ENCODE assay signal across 17 mouse cellular contexts in the genomic region with DNA sequence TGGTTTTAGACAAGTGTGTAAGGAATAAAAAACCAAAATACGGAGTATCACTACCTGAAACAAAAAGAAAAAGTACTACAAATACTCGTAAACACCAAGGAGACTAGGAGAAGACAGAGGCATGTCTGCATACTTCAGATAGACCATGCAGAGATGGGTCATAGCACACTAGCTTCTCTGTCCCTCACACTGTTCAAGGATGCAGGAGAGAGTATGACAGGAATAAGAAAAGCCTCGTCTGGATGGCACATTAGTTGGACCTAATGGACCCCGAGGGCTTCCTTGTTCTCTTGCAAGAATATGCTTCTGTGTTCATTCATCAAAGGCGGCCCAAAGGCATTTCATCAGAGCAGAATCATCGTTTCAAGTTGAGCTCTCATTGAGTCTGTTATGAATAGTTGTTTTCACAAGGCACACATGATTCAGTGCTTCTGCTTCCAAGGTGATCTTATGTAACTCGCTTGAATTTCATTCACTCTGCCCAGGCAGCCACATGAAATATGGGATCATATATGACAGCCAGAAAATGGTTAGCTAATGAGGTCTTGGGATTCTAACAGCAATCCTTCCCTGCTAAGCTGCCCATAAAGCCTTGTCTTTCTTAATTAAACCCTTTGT.
DNase-seq lines count a peak whose midpoint lies in the region; ATAC-seq and TF ChIP-seq lines count a peak whose summit lies in the region.
"Had no signal": no experiment of that assay in that cellular context is flagged by ENCODE, and none has a peak within 500 bp of the region (broad histone marks: within the 10 kb centered on the region; RNA-seq: fewer than 3 reads in every experiment).

No protein-coding gene starts in this region.

- no peaks in the 10 kb centered on the region for H3K36me3 ChIP-seq in forebrain, postnatal 0 days (ENCODE audit: insufficient read depth)
- no peaks in the 10 kb centered on the region for H3K36me3 ChIP-seq in forebrain, embryonic 13.5 days (ENCODE audit: poor library complexity, severe bottlenecking)
- H3K36me3 ChIP-seq in neural tube, embryonic 11.5 days (ENCODE audit: control insufficient read depth, insufficient read depth, low read length) = no peaks in the 10 kb centered on the region
- no peaks in the 10 kb centered on the region for H3K36me3 ChIP-seq in neural tube, embryonic 15.5 days
- H3K36me3 ChIP-seq: heart, embryonic 15.5 days; liver, embryonic 13.5 days; midbrain, embryonic 15.5 days; neural tube, embryonic 13.5 days; stomach, embryonic 15.5 days had no signal

- peak; percentile 48; the same call in 1 of the 2 replicates for ATAC-seq in forebrain, postnatal 0 days
- ATAC-seq in forebrain, embryonic 13.5 days = no peak
- no peak for ATAC-seq in neural tube, embryonic 11.5 days (ENCODE audit: insufficient read depth, low FRiP score, low TSS enrichment)
- no peak for ATAC-seq in neural tube, embryonic 15.5 days (ENCODE audit: low FRiP score)
- ATAC-seq: CD4-positive, CD25-positive, alpha-beta regulatory T cell, adult 4 months; midbrain, embryonic 15.5 days had no signal

- H3K9me3 ChIP-seq in forebrain, postnatal 0 days (ENCODE audit: low read length) = no peaks in the 10 kb centered on the region
- H3K9me3 ChIP-seq in forebrain, embryonic 13.5 days (replicated peaks) = no peaks in the 10 kb centered on the region
- H3K9me3 ChIP-seq in neural tube, embryonic 11.5 days (ENCODE audit: control insufficient read depth, low read length) = no peaks in the 10 kb centered on the region
- no peaks in the 10 kb centered on the region for H3K9me3 ChIP-seq in neural tube, embryonic 15.5 days (replicated peaks)
- H3K9me3 ChIP-seq: heart, embryonic 15.5 days; liver, embryonic 13.5 days; midbrain, embryonic 15.5 days; neural tube, embryonic 13.5 days; stomach, embryonic 15.5 days had no signal

- no peak overlapping the region for H3K4me3 ChIP-seq in forebrain, postnatal 0 days (ENCODE audit: low read depth, low read length)
- no peak overlapping the region for H3K4me3 ChIP-seq in forebrain, embryonic 13.5 days
- no peak overlapping the region for H3K4me3 ChIP-seq in neural tube, embryonic 11.5 days (ENCODE audit: low read depth, low read length)
- no peak overlapping the region for H3K4me3 ChIP-seq in neural tube, embryonic 15.5 days (replicated peaks)
- H3K4me3 ChIP-seq: heart, embryonic 15.5 days; liver, embryonic 13.5 days; midbrain, embryonic 15.5 days; neural tube, embryonic 13.5 days; stomach, embryonic 15.5 days had no signal

- no peak for DNase-seq in forebrain, postnatal 0 days
- peak; percentile 23 for DNase-seq in neural tube, embryonic 11.5 days (ENCODE audit: low spot score)
- peak; percentile 27 for DNase-seq in fibroblast of lung, adult 2 months (ENCODE audit: low read depth)
- peak; percentile 64 for DNase-seq in skeletal muscle tissue, adult 2 months (ENCODE audit: low read depth, low spot score)
- DNase-seq in heart, postnatal 4 days = no peak
- DNase-seq: cerebellum, adult 8-10 months; kidney, postnatal 14 days; liver, embryonic 13.5 days; right cerebral cortex, postnatal 4 days; thymus, postnatal 36 days had no signal

- no peak overlapping the region for H3K27ac ChIP-seq in forebrain, postnatal 0 days (ENCODE audit: low read depth, low read length)
- H3K27ac ChIP-seq in forebrain, embryonic 13.5 days = no peak overlapping the region
- H3K27ac ChIP-seq in neural tube, embryonic 11.5 days (ENCODE audit: low read depth, low read length) = no peak overlapping the region
- H3K27ac ChIP-seq in neural tube, embryonic 15.5 days (replicated peaks) = no peak overlapping the region
- H3K27ac ChIP-seq: heart, embryonic 15.5 days; liver, embryonic 13.5 days; midbrain, embryonic 15.5 days; neural tube, embryonic 13.5 days; stomach, embryonic 15.5 days had no signal

- H3K9ac ChIP-seq in forebrain, postnatal 0 days = no peak overlapping the region
- H3K9ac ChIP-seq in forebrain, embryonic 13.5 days = no peak overlapping the region
- no peak overlapping the region for H3K9ac ChIP-seq in neural tube, embryonic 11.5 days (ENCODE audit: low read length)
- H3K9ac ChIP-seq in neural tube, embryonic 15.5 days (replicated peaks) = no peak overlapping the region
- H3K9ac ChIP-seq: heart, embryonic 15.5 days; liver, embryonic 13.5 days; midbrain, embryonic 15.5 days; neural tube, embryonic 13.5 days; stomach, embryonic 15.5 days had no signal

- TF ChIP-seq CTCF in forebrain, postnatal 0 days (IDR thresholded peaks at IDR 0.05; ENCODE audit: low read depth) = no peak

- H3K4me1 ChIP-seq in forebrain, postnatal 0 days (ENCODE audit: insufficient read depth) = no peaks in the 10 kb centered on the region
- H3K4me1 ChIP-seq in forebrain, embryonic 13.5 days = no peaks in the 10 kb centered on the region
- H3K4me1 ChIP-seq in neural tube, embryonic 11.5 days (ENCODE audit: control insufficient read depth, insufficient read depth, low read length) = no peaks in the 10 kb centered on the region
- H3K4me1 ChIP-seq in neural tube, embryonic 15.5 days = no peaks in the 10 kb centered on the region
- H3K4me1 ChIP-seq: heart, embryonic 15.5 days; liver, embryonic 13.5 days; midbrain, embryonic 15.5 days; stomach, embryonic 15.5 days had no signal

- WGBS in forebrain, postnatal 0 days = 40% methylated on average over 7 of the region's 7 CpGs
- 43% methylated on average over 7 of the region's 7 CpGs for WGBS in forebrain, embryonic 13.5 days
- 58% methylated on average over 7 of the region's 7 CpGs for WGBS in neural tube, embryonic 11.5 days
- WGBS in neural tube, embryonic 15.5 days = 48% methylated on average over 7 of the region's 7 CpGs

- H3K4me2 ChIP-seq in forebrain, postnatal 0 days (ENCODE audit: low read depth) = no peak overlapping the region
- no peak overlapping the region for H3K4me2 ChIP-seq in forebrain, embryonic 13.5 days
- no peak overlapping the region for H3K4me2 ChIP-seq in neural tube, embryonic 11.5 days (ENCODE audit: low read depth)
- no peak overlapping the region for H3K4me2 ChIP-seq in neural tube, embryonic 15.5 days
- H3K4me2 ChIP-seq: heart, embryonic 15.5 days; liver, embryonic 13.5 days; midbrain, embryonic 15.5 days; neural tube, embryonic 13.5 days; stomach, embryonic 15.5 days had no signal

- H3K27me3 ChIP-seq in forebrain, postnatal 0 days (ENCODE audit: insufficient read depth, low read length) = no peaks in the 10 kb centered on the region
- no peaks in the 10 kb centered on the region for H3K27me3 ChIP-seq in forebrain, embryonic 13.5 days
- no peaks in the 10 kb centered on the region for H3K27me3 ChIP-seq in neural tube, embryonic 11.5 days (ENCODE audit: control insufficient read depth, insufficient read depth, low read length)
- no peaks in the 10 kb centered on the region for H3K27me3 ChIP-seq in neural tube, embryonic 15.5 days (replicated peaks)
- H3K27me3 ChIP-seq: heart, embryonic 15.5 days; liver, embryonic 13.5 days; midbrain, embryonic 15.5 days; neural tube, embryonic 13.5 days; stomach, embryonic 15.5 days had no signal

Comparison
In these comparisons a context has a peak if more than half of its experiments do, and no peak if none do; other contexts are left out.
1. DNase-seq: peak in neural tube, embryonic 11.5 days (single experiment), fibroblast of lung, adult 2 months (single experiment) and skeletal muscle tissue, adult 2 months (single experiment); none in forebrain, postnatal 0 days (single experiment) and heart, postnatal 4 days (single experiment).